Mouse (Mus musculus) layer of hippocampus, adult 11-12 months (tissue): Measurements from ENCODE around the gene Xkr8.
"Not testable (repeated sequence)": the region's sequence is repeated elsewhere in the genome, so short reads cannot be mapped to it uniquely, and the experiment has no call there.

ENCODE experiments used
- DNase-seq: peaks from one replicate; pipeline ENCODE4 v3.0.0; 2022; ENCODE audit warnings: low spot score

The Xkr8 gene

GRCm38 (mm10) chr4:132732148-132732684 is at the start of gene Xkr8:
Gene Xkr8, minus strand, starts transcription at chr4:132732546.
- peak; percentile 73 for DNase-seq

GRCm38 (mm10) chr4:132780288-132780687 is 47.9 kb upstream of the Xkr8 start:
- DNase-seq = no peak

- no peak for DNase-seq
Observed at GRCm38 (mm10) chr4:132778562-132779201, 46.3 kb upstream of the Xkr8 start.

GRCm38 (mm10) chr4:132776764-132777163 is 44.4 kb upstream of the Xkr8 start:
- peak; percentile 85 for DNase-seq

GRCm38 (mm10) chr4:132774905-132775304 is 42.6 kb upstream of the Xkr8 start:
- DNase-seq = no peak

GRCm38 (mm10) chr4:132771776-132772175 is 39.4 kb upstream of the Xkr8 start:
- DNase-seq = no peak

- peak; percentile 100 for DNase-seq
Observed at GRCm38 (mm10) chr4:132767914-132768876, 35.8 kb upstream of the Xkr8 start, which contains the start of gene Rpa2. Gene Rpa2, plus strand, starts transcription at chr4:132768332.

- DNase-seq = not testable (repeated sequence)
Observed at GRCm38 (mm10) chr4:132763125-132763524, 30.8 kb upstream of the Xkr8 start.

GRCm38 (mm10) chr4:132762602-132763001 is 30.3 kb upstream of the Xkr8 start:
- no peak for DNase-seq

- DNase-seq = no peak
Observed at GRCm38 (mm10) chr4:132760296-132760695, 27.9 kb upstream of the Xkr8 start.

GRCm38 (mm10) chr4:132757633-132758351 is 25.4 kb upstream of the Xkr8 start:
- DNase-seq = no peak

- DNase-seq = peak; percentile 69
Observed at GRCm38 (mm10) chr4:132756974-132757373, 24.6 kb upstream of the Xkr8 start, which contains the start of gene Smpdl3b. Gene Smpdl3b, minus strand, starts transcription at chr4:132757252.

- DNase-seq = no peak
Observed at GRCm38 (mm10) chr4:132752992-132753391, 20.6 kb upstream of the Xkr8 start.

- no peak for DNase-seq
Observed at GRCm38 (mm10) chr4:132749258-132749982, 17.1 kb upstream of the Xkr8 start.

GRCm38 (mm10) chr4:132748778-132749177 is 16.4 kb upstream of the Xkr8 start:
- no peak for DNase-seq

- DNase-seq = peak; percentile 24
Observed at GRCm38 (mm10) chr4:132747664-132748259, 15.4 kb upstream of the Xkr8 start.

GRCm38 (mm10) chr4:132746911-132747517 is 14.7 kb upstream of the Xkr8 start:
- DNase-seq = no peak

GRCm38 (mm10) chr4:132743992-132744911 is 11.9 kb upstream of the Xkr8 start:
- DNase-seq = peak; percentile 67

- DNase-seq = no peak
Observed at GRCm38 (mm10) chr4:132741491-132741890, 9.1 kb upstream of the Xkr8 start.
